In the genomic region with DNA sequence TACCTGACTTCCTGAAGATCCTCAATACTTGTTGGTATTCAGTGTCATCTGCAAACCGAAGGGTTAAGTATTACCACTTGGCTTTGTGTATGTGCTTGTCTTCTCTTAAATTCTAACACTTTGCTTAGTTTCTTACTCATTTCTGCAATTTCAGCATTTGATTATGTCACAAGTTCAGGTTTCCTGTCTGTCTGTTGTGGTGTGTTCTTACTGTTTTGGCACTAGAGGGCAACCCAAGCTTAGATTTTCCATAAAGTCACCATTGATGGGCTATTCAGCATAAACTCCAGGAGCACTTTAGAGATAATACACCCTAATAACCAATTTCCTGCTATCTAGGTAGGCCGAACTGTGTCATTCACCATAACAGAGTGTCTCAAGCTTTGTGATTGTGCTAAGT, we compare ENCODE assay signal across 13 mouse cellular contexts. TPM values are rescaled to one million over a fixed set of nuclear protein-coding genes. Genes with fewer than 3 reads are reported as not detected.
DNase-seq lines count a peak whose midpoint lies in the region; ATAC-seq and TF ChIP-seq lines count a peak whose summit lies in the region.
"Had no signal": no experiment of that assay in that cellular context is flagged by ENCODE, and none has a peak within 500 bp of the region (broad histone marks: within the 10 kb centered on the region; RNA-seq: fewer than 3 reads in every experiment).

No protein-coding gene starts in this region.

- H3K9ac ChIP-seq in kidney, embryonic 14.5 days (ENCODE audit: low read depth, low read length) = no peak overlapping the region
- H3K9ac ChIP-seq in CH12.LX (ENCODE audit: insufficient read depth, low read depth) = no peak overlapping the region

- H3K9me3 ChIP-seq in kidney, embryonic 14.5 days (ENCODE audit: control insufficient read depth, low read length) = no peaks in the 10 kb centered on the region
- no peaks in the 10 kb centered on the region for H3K9me3 ChIP-seq in CH12.LX (replicated peaks; ENCODE audit: low read length)

- TF ChIP-seq CTCF in CH12.LX (conservative IDR thresholded peaks at IDR 0.05 in 1 of 2, IDR thresholded peaks at IDR 0.05 in 1 of 2; ENCODE audit: low read depth in 2 of 2, low read length in 2 of 2) = peak in 1 of 2 experiments; percentile 57; a peak in 2 of 4 replicates

- no peak overlapping the region for H3K4me2 ChIP-seq in kidney, embryonic 14.5 days (replicated peaks; ENCODE audit: low read depth, low read length)
- H3K4me2 ChIP-seq in CH12.LX (ENCODE audit: insufficient read depth, low read depth, poor library complexity, severe bottlenecking) = no peak overlapping the region

- dilution Hi-C loops in CH12.LX (cut with MboI; ENCODE audit: extremely low pct_ligation_motif_present, extremely low pct_unique_long_range_greater_than_20kb, low sequenced_read_pairs) = no loop called here

- TF ChIP-seq EP300 in CH12.LX (IDR thresholded peaks at IDR 0.05; ENCODE audit: low read length) = no peak

- in situ Hi-C loops in CH12.LX (cut with MboI; ENCODE audit: low pct_ligation_motif_present, low pct_unique_long_range_greater_than_20kb, low sequenced_read_pairs) = no loop called here

- WGBS in kidney, embryonic 14.5 days = 75% methylated on average over 2 of the region's 2 CpGs

- no peak overlapping the region for H3K27ac ChIP-seq in kidney, embryonic 14.5 days (ENCODE audit: low read depth, low read length)
- no peak overlapping the region for H3K27ac ChIP-seq in CH12.LX (ENCODE audit: insufficient read depth, low read depth)

- ATAC-seq in kidney, embryonic 14.5 days (ENCODE audit: low FRiP score, low TSS enrichment) = no peak

- H3K4me1 ChIP-seq in kidney, embryonic 14.5 days (ENCODE audit: control insufficient read depth, insufficient read depth, low read length) = no peaks in the 10 kb centered on the region
- H3K4me1 ChIP-seq in CH12.LX (ENCODE audit: control insufficient read depth in 1 of 2, insufficient read depth in 2 of 2) = no peaks in the 10 kb centered on the region

- no peaks in the 10 kb centered on the region for H3K36me3 ChIP-seq in kidney, embryonic 14.5 days (ENCODE audit: control insufficient read depth, insufficient read depth, low read length)
- H3K36me3 ChIP-seq in CH12.LX (replicated peaks in 1 of 2; ENCODE audit: control insufficient read depth in 1 of 2, insufficient read depth in 1 of 2, low read length in 1 of 2) = no peaks in the 10 kb centered on the region

- no peak overlapping the region for H3K4me3 ChIP-seq in kidney, embryonic 14.5 days (ENCODE audit: low read length)
- H3K4me3 ChIP-seq in CH12.LX (replicated peaks in 1 of 3; ENCODE audit: low read depth in 2 of 3, low read length in 2 of 3, poor library complexity in 1 of 3) = no peak overlapping the region
- H3K4me3 ChIP-seq: myocyte had no signal

- TF ChIP-seq POLR2A in CH12.LX (IDR thresholded peaks at IDR 0.05; ENCODE audit: low read depth, low read length) = no peak

- peak; percentile 1 for DNase-seq in kidney, adult 9 months
- DNase-seq in CH12.LX (ENCODE audit: extremely low read depth) = peak; percentile 34
- DNase-seq in adipocyte (ENCODE audit: low spot score) = peak; percentile 22
- peak; percentile 4 for DNase-seq in mesoderm, embryonic 11.5 days (ENCODE audit: low read depth, low spot score)
- DNase-seq in adrenal gland, postnatal 4 days (ENCODE audit: low spot score in 2 of 2) = no peak
- DNase-seq in right cerebral cortex, postnatal 36 days (ENCODE audit: low spot score in 2 of 2) = no peak
- DNase-seq: heart, postnatal 14 days; kidney, postnatal 14 days; lung, postnatal 10 days; right cerebral cortex, postnatal 14 days; thymus, adult 18-20 months had no signal

- H3K79me2 ChIP-seq in CH12.LX (replicated peaks; ENCODE audit: control insufficient read depth, extremely low read depth, insufficient read depth, poor library complexity, severe bottlenecking) = no peaks in the 10 kb centered on the region

- TF ChIP-seq RAD21 in CH12.LX (IDR thresholded peaks at IDR 0.05; ENCODE audit: low read depth, low read length) = peak; percentile 70

- H3K27me3 ChIP-seq in kidney, embryonic 14.5 days (ENCODE audit: control insufficient read depth, insufficient read depth, low read length) = no peaks in the 10 kb centered on the region
- H3K27me3 ChIP-seq in CH12.LX (replicated peaks) = no peaks in the 10 kb centered on the region

TF ChIP-seq in CH12.LX, 34 proteins besides CTCF, POLR2A, EP300 and RAD21:
- TF ChIP-seq SIN3A (IDR thresholded peaks at IDR 0.05; ENCODE audit: low read length) (no peak), MAFK (IDR thresholded peaks at IDR 0.05; ENCODE audit: insufficient replicate concordance, low read length) (peak; percentile 70; the same call in 1 of the 2 replicates), CHD1 (IDR thresholded peaks at IDR 0.05; ENCODE audit: low read depth, low read length) (no peak), MYC (IDR thresholded peaks at IDR 0.05; ENCODE audit: low read depth, low read length) (no peak), ELF1 (IDR thresholded peaks at IDR 0.05; ENCODE audit: low read depth, low read length) (no peak), BHLHE40 (IDR thresholded peaks at IDR 0.05; ENCODE audit: low read depth, low read length) (no peak), KAT2A (IDR thresholded peaks at IDR 0.05; ENCODE audit: insufficient replicate concordance, low read length) (no peak), NELFE (IDR thresholded peaks at IDR 0.05; ENCODE audit: low read depth, low read length) (no peak), TBP (conservative IDR thresholded peaks at IDR 0.05; ENCODE audit: low read depth, low read length) (no peak), SMC3 (IDR thresholded peaks at IDR 0.05; ENCODE audit: low read depth, low read length) (peak; percentile 45), E2F4 (IDR thresholded peaks at IDR 0.05; ENCODE audit: insufficient replicate concordance, low read depth, low read length) (no peak)

RNA-seq across cellular contexts. Expression of a gene that starts 47.0 kb away (rescaled TPM):
- 6.1 and 8.5 TPM in 2 replicates for polyA plus RNA-seq in kidney, embryonic 14.5 days (2014; fragmentation: Nextera tagmentation; extraction: Ambion mirVana)
- total RNA-seq in CH12.LX (2012; rRNA removed) = 0.98 and 1.4 TPM in 2 replicates
- 0.88 and 0.94 TPM in 2 replicates for total RNA-seq in CH12.LX (2014; rRNA removed)
- 1.2 and 1.3 TPM in 2 replicates for polyA plus RNA-seq in CH12.LX (2012; ENCODE audit: insufficient read length, low read depth)
- 10 to 100 TPM; 17.7 to 21.9 TPM for total RNA-seq in adrenal gland, postnatal 4 days (2021)

Comparison
In these comparisons a context has a peak if more than half of its experiments do, and no peak if none do; other contexts are left out.
1. DNase-seq: peak in kidney, adult 9 months (single experiment), CH12.LX (single experiment), adipocyte (single experiment) and mesoderm, embryonic 11.5 days (single experiment); none in adrenal gland, postnatal 4 days (0 of 2) and right cerebral cortex, postnatal 36 days (0 of 2).
2. RNA of a gene that starts 47.0 kb away (total RNA-seq): 17.7 to 21.9 TPM in adrenal gland, postnatal 4 days; 0.88 to 1.4 TPM in CH12.LX; every median in the first group is over 4 times any median in the second.